Mouse (Mus musculus): ENCODE measurements at regions not wholly inside any gene's neighbourhood (a gene's known extent, or its start where the extent isn't known, plus 50 kb on each side); places are given as distances from the start of the nearest gene placed in this dataset.
"Not testable (repeated sequence)": the region's sequence is repeated elsewhere in the genome, so short reads cannot be mapped to it uniquely, and the experiment has no call there.

GRCm38 (mm10) chr13:35598003-35598402 lies 61.6 kb upstream of the Cdyl start:
- DNase-seq (ENCODE audit: low read depth, low spot score): no peak

GRCm38 (mm10) chr13:35601560-35602135 lies 58.0 kb upstream of the Cdyl start:
- DNase-seq (ENCODE audit: low read depth, low spot score): no peak

- DNase-seq (ENCODE audit: low read depth, low spot score): no peak
These were observed 56.6 kb upstream of the Cdyl start for GRCm38 (mm10) chr13:35603080-35603479.

GRCm38 (mm10) chr13:35604061-35604460 lies 55.6 kb upstream of the Cdyl start:
- DNase-seq (ENCODE audit: low read depth, low spot score): peak; percentile 57

GRCm38 (mm10) chr13:35604765-35605164 lies 54.9 kb upstream of the Cdyl start:
- no peak for DNase-seq (ENCODE audit: low read depth, low spot score)

- not testable (repeated sequence) for DNase-seq (ENCODE audit: low read depth, low spot score)
These were observed 52.6 kb upstream of the Cdyl start for GRCm38 (mm10) chr13:35606857-35607561.

- no peak for DNase-seq (ENCODE audit: low read depth, low spot score)
These were observed 51.9 kb upstream of the Cdyl start for GRCm38 (mm10) chr13:35607710-35608109.
